ENCODE assay signal across 19 mouse cellular contexts in genomic region chr8:114123611-114124010, GRCm38 (mm10). TPM values are rescaled to one million over a fixed set of nuclear protein-coding genes. Genes with fewer than 3 reads are reported as not detected.
"Had no signal": no experiment of that assay in that cellular context is flagged by ENCODE, and none has a peak within 500 bp of the region (broad histone marks: within the 10 kb centered on the region; RNA-seq: fewer than 3 reads in every experiment).

No protein-coding gene starts in this region.

- H3K4me1 ChIP-seq: midbrain, embryonic 10.5 days; midbrain, embryonic 12.5 days; neural tube, embryonic 13.5 days; neural tube, embryonic 15.5 days had no signal

- H3K27ac ChIP-seq: liver, embryonic 14.5 days; macrophage; midbrain, embryonic 10.5 days; midbrain, embryonic 12.5 days; neural tube, embryonic 13.5 days; neural tube, embryonic 15.5 days had no signal

- DNase-seq: lung, adult 18-20 months; lung, embryonic 14.5 days; lung, postnatal 10 days; lung, postnatal 36 days; midbrain, embryonic 14.5 days; right cerebral cortex, postnatal 25 days; right cerebral cortex, postnatal 4 days; spleen, adult 18-20 months; thymus, adult 18-20 months; thymus, postnatal 14 days; thymus, postnatal 36 days had no signal

- H3K27me3 ChIP-seq: midbrain, embryonic 12.5 days; neural tube, embryonic 13.5 days; neural tube, embryonic 15.5 days had no signal

- H3K36me3 ChIP-seq: midbrain, embryonic 10.5 days; midbrain, embryonic 12.5 days; neural tube, embryonic 13.5 days; neural tube, embryonic 15.5 days had no signal

- H3K4me3 ChIP-seq: midbrain, embryonic 10.5 days; midbrain, embryonic 12.5 days; myocyte; neural tube, embryonic 13.5 days; neural tube, embryonic 15.5 days had no signal

- H3K9ac ChIP-seq: liver, embryonic 14.5 days; lung, embryonic 14.5 days; midbrain, embryonic 12.5 days; neural tube, embryonic 13.5 days; neural tube, embryonic 15.5 days had no signal

- ATAC-seq: midbrain, embryonic 16.5 days had no signal

RNA-seq across cellular contexts. Expression of gene Nudt7, which starts 9.7 kb away (rescaled TPM):
- polyA plus RNA-seq: myocyte had no signal
